Mouse (Mus musculus): ENCODE measurements around the gene Rps15.

Rps15 gene

GRCm38 (mm10) chr10:80342749-80343424, 50.6 kb downstream of the Rps15 start:
- DNase-seq, result peak; percentile 97

GRCm38 (mm10) chr10:80343425-80343895, 51.2 kb downstream of the Rps15 start:
- peak; percentile 95 for DNase-seq

Data from heart, adult 11 months (tissue).